In genomic region chr4:126860268-126860986, GRCm38 (mm10) we compare ENCODE assay signal across 27 mouse cellular contexts.
A peak's percentile ranks its signal among the peaks of the same experiment; 100 is the strongest.
DNase-seq lines count a peak whose midpoint lies in the region; ATAC-seq and TF ChIP-seq lines count a peak whose summit lies in the region.
"Had no signal": no experiment of that assay in that cellular context is flagged by ENCODE, and none has a peak within 500 bp of the region (broad histone marks: within the 10 kb centered on the region; RNA-seq: fewer than 3 reads in every experiment).

No protein-coding gene starts in this region.

- no peak overlapping the region for H3K4me3 ChIP-seq in heart, embryonic 15.5 days
- H3K4me3 ChIP-seq in heart, embryonic 11.5 days (ENCODE audit: low read depth, low read length) = no peak overlapping the region
- H3K4me3 ChIP-seq in limb, embryonic 11.5 days (ENCODE audit: low read depth, low read length) = no peak overlapping the region
- no peak overlapping the region for H3K4me3 ChIP-seq in limb, embryonic 10.5 days
- no peak overlapping the region for H3K4me3 ChIP-seq in intestine, embryonic 14.5 days (ENCODE audit: low read depth, low read length)
- H3K4me3 ChIP-seq in stomach, embryonic 14.5 days (ENCODE audit: low read depth, low read length) = no peak overlapping the region
- H3K4me3 ChIP-seq in liver, postnatal 0 days (ENCODE audit: low read depth, low read length) = no peak overlapping the region
- no peak overlapping the region for H3K4me3 ChIP-seq in midbrain, embryonic 10.5 days
- H3K4me3 ChIP-seq: heart, embryonic 13.5 days; midbrain, embryonic 15.5 days; neural tube, embryonic 12.5 days had no signal

- no peaks in the 10 kb centered on the region for H3K27me3 ChIP-seq in heart, embryonic 15.5 days
- H3K27me3 ChIP-seq in heart, embryonic 11.5 days (ENCODE audit: control insufficient read depth, insufficient read depth, low read length) = no peaks in the 10 kb centered on the region
- H3K27me3 ChIP-seq in limb, embryonic 11.5 days (ENCODE audit: control insufficient read depth, insufficient read depth, low read length) = no peaks in the 10 kb centered on the region
- H3K27me3 ChIP-seq in limb, embryonic 10.5 days (ENCODE audit: low read depth, poor library complexity, severe bottlenecking) = no peaks in the 10 kb centered on the region
- no peaks in the 10 kb centered on the region for H3K27me3 ChIP-seq in intestine, embryonic 14.5 days (replicated peaks; ENCODE audit: control insufficient read depth, insufficient read depth, low read length)
- H3K27me3 ChIP-seq in stomach, embryonic 14.5 days (ENCODE audit: control insufficient read depth, insufficient read depth, low read length) = no peaks in the 10 kb centered on the region
- no peaks in the 10 kb centered on the region for H3K27me3 ChIP-seq in liver, postnatal 0 days (ENCODE audit: insufficient read depth, low read length)
- no peaks in the 10 kb centered on the region for H3K27me3 ChIP-seq in midbrain, embryonic 10.5 days (ENCODE audit: low read depth, poor library complexity, severe bottlenecking)
- H3K27me3 ChIP-seq: heart, embryonic 13.5 days; midbrain, embryonic 15.5 days; neural tube, embryonic 12.5 days had no signal

- no peak for DNase-seq in limb, embryonic 11.5 days (ENCODE audit: low spot score)
- no peak for DNase-seq in limb, embryonic 10.5 days (ENCODE audit: low spot score)
- no peak for DNase-seq in intestine, embryonic 14.5 days (ENCODE audit: low spot score)
- DNase-seq in liver, postnatal 0 days = no peak
- DNase-seq in midbrain, embryonic 10.5 days (ENCODE audit: low spot score) = no peak
- DNase-seq: adrenal gland, postnatal 25 days; cerebellum, adult 11-12 months; cerebellum, adult 9-11 months; embryo, embryonic 11 days; gastrocnemius, postnatal 14 days; kidney, adult 9 months; kidney, postnatal 36 days; left cerebral cortex, postnatal 4 days; liver; lung, embryonic 14.5 days; lung, postnatal 14 days; right cerebral cortex, postnatal 14 days had no signal

- 90% methylated on average over 9 of the region's 9 CpGs for WGBS in heart, embryonic 15.5 days
- 87% methylated on average over 9 of the region's 9 CpGs for WGBS in heart, embryonic 11.5 days (ENCODE audit: insufficient replicate concordance)
- 86% methylated on average over 9 of the region's 9 CpGs for WGBS in limb, embryonic 11.5 days
- WGBS in limb, embryonic 10.5 days = 89% methylated on average over 9 of the region's 9 CpGs
- WGBS in intestine, embryonic 14.5 days = 91% methylated on average over 9 of the region's 9 CpGs
- WGBS in stomach, embryonic 14.5 days = 89% methylated on average over 9 of the region's 9 CpGs
- 89% methylated on average over 9 of the region's 9 CpGs for WGBS in liver, postnatal 0 days (ENCODE audit: insufficient replicate concordance)
- 92% methylated on average over 9 of the region's 9 CpGs for WGBS in midbrain, embryonic 10.5 days

- peaks cover 20% of the 10 kb centered on the region; the same call in 1 of the 2 replicates for H3K36me3 ChIP-seq in heart, embryonic 15.5 days
- peaks cover 7% of the 10 kb centered on the region for H3K36me3 ChIP-seq in heart, embryonic 11.5 days (ENCODE audit: control insufficient read depth, insufficient read depth, low read length)
- H3K36me3 ChIP-seq in limb, embryonic 11.5 days (ENCODE audit: control insufficient read depth, insufficient read depth, low read length) = peaks cover 11% of the 10 kb centered on the region
- peaks cover 76% of the 10 kb centered on the region for H3K36me3 ChIP-seq in limb, embryonic 10.5 days
- H3K36me3 ChIP-seq in intestine, embryonic 14.5 days (ENCODE audit: control insufficient read depth, insufficient read depth, low read length) = peaks cover 45% of the 10 kb centered on the region
- H3K36me3 ChIP-seq in stomach, embryonic 14.5 days (ENCODE audit: control insufficient read depth, insufficient read depth, low read length) = peaks cover 29% of the 10 kb centered on the region
- H3K36me3 ChIP-seq in liver, postnatal 0 days (replicated peaks; ENCODE audit: insufficient read depth, low read length) = peaks cover 19% of the 10 kb centered on the region
- peaks cover 78% of the 10 kb centered on the region for H3K36me3 ChIP-seq in midbrain, embryonic 10.5 days

- no peak overlapping the region for H3K4me2 ChIP-seq in heart, embryonic 15.5 days
- no peak overlapping the region for H3K4me2 ChIP-seq in heart, embryonic 11.5 days
- H3K4me2 ChIP-seq in limb, embryonic 11.5 days (ENCODE audit: low read depth, severe bottlenecking) = no peak overlapping the region
- H3K4me2 ChIP-seq in intestine, embryonic 14.5 days (ENCODE audit: low read length) = no peak overlapping the region
- no peak overlapping the region for H3K4me2 ChIP-seq in stomach, embryonic 14.5 days (replicated peaks; ENCODE audit: low read depth, low read length)
- H3K4me2 ChIP-seq in liver, postnatal 0 days (ENCODE audit: low read depth, low read length) = no peak overlapping the region
- H3K4me2 ChIP-seq: heart, embryonic 13.5 days; lung, embryonic 14.5 days; midbrain, embryonic 15.5 days; neural tube, embryonic 12.5 days had no signal

- H3K9ac ChIP-seq in heart, embryonic 15.5 days = no peak overlapping the region
- H3K9ac ChIP-seq in heart, embryonic 11.5 days (ENCODE audit: low read depth, low read length) = no peak overlapping the region
- H3K9ac ChIP-seq in limb, embryonic 11.5 days (ENCODE audit: low read length) = peak overlapping the region; percentile 17; the same call in 1 of the 2 replicates
- no peak overlapping the region for H3K9ac ChIP-seq in intestine, embryonic 14.5 days (ENCODE audit: low read length)
- no peak overlapping the region for H3K9ac ChIP-seq in stomach, embryonic 14.5 days (replicated peaks; ENCODE audit: low read depth, low read length)
- H3K9ac ChIP-seq in liver, postnatal 0 days (replicated peaks) = no peak overlapping the region
- H3K9ac ChIP-seq: heart, embryonic 13.5 days; liver, embryonic 14.5 days; lung, embryonic 14.5 days; midbrain, embryonic 15.5 days; neural tube, embryonic 12.5 days had no signal

- TF ChIP-seq EP300 in liver, postnatal 0 days (IDR thresholded peaks at IDR 0.05; ENCODE audit: low read depth) = no peak

- TF ChIP-seq CTCF in liver, postnatal 0 days (IDR thresholded peaks at IDR 0.05; ENCODE audit: low read depth) = no peak

- no peak overlapping the region for H3K27ac ChIP-seq in heart, embryonic 15.5 days
- no peak overlapping the region for H3K27ac ChIP-seq in heart, embryonic 11.5 days (ENCODE audit: low read depth, low read length)
- no peak overlapping the region for H3K27ac ChIP-seq in limb, embryonic 11.5 days (replicated peaks; ENCODE audit: low read depth, low read length)
- H3K27ac ChIP-seq in limb, embryonic 10.5 days = no peak overlapping the region
- no peak overlapping the region for H3K27ac ChIP-seq in intestine, embryonic 14.5 days (ENCODE audit: low read depth)
- H3K27ac ChIP-seq in stomach, embryonic 14.5 days (ENCODE audit: low read length) = no peak overlapping the region
- no peak overlapping the region for H3K27ac ChIP-seq in liver, postnatal 0 days (ENCODE audit: low read depth)
- no peak overlapping the region for H3K27ac ChIP-seq in midbrain, embryonic 10.5 days (replicated peaks)
- H3K27ac ChIP-seq: heart, embryonic 13.5 days; liver, embryonic 14.5 days; midbrain, embryonic 15.5 days; neural tube, embryonic 12.5 days had no signal

- ATAC-seq in heart, embryonic 15.5 days (replicated peaks; ENCODE audit: insufficient number of reproducible peaks, insufficient read depth, low FRiP score, low read depth) = 0 out of 2 replicates have a peak, but pooled peaks have one; percentile 14
- no peak for ATAC-seq in heart, embryonic 11.5 days (replicated peaks; ENCODE audit: insufficient number of reproducible peaks, low FRiP score, low TSS enrichment)
- ATAC-seq in limb, embryonic 11.5 days (ENCODE audit: insufficient number of reproducible peaks, low FRiP score, low TSS enrichment, low read depth) = 0 out of 2 replicates have a peak, but pooled peaks have one; percentile 54
- 0 out of 2 replicates have a peak, but pooled peaks have one; percentile 30 for ATAC-seq in intestine, embryonic 14.5 days (replicated peaks; ENCODE audit: low FRiP score, low TSS enrichment, low read depth)
- 0 out of 2 replicates have a peak, but pooled peaks have one; percentile 10 for ATAC-seq in stomach, embryonic 14.5 days (ENCODE audit: insufficient number of reproducible peaks, insufficient read depth, low FRiP score, low read depth)
- ATAC-seq in liver, postnatal 0 days = no peak
- ATAC-seq: CD4-positive, CD25-positive, alpha-beta regulatory T cell, adult 4 months; forebrain, embryonic 14.5 days; inflammation-experienced regulatory T-cells, adult 6 months; midbrain, embryonic 15.5 days had no signal

- no peaks in the 10 kb centered on the region for H3K9me3 ChIP-seq in heart, embryonic 15.5 days (replicated peaks)
- H3K9me3 ChIP-seq in heart, embryonic 11.5 days (replicated peaks; ENCODE audit: control insufficient read depth, low read length) = no peaks in the 10 kb centered on the region
- H3K9me3 ChIP-seq in limb, embryonic 11.5 days (ENCODE audit: control insufficient read depth, low read length) = no peaks in the 10 kb centered on the region
- no peaks in the 10 kb centered on the region for H3K9me3 ChIP-seq in limb, embryonic 10.5 days (replicated peaks)
- H3K9me3 ChIP-seq in intestine, embryonic 14.5 days (ENCODE audit: control insufficient read depth, low read length) = no peaks in the 10 kb centered on the region
- no peaks in the 10 kb centered on the region for H3K9me3 ChIP-seq in stomach, embryonic 14.5 days (ENCODE audit: control insufficient read depth, low read depth, low read length)
- no peaks in the 10 kb centered on the region for H3K9me3 ChIP-seq in liver, postnatal 0 days (ENCODE audit: low read length)
- H3K9me3 ChIP-seq in midbrain, embryonic 10.5 days (replicated peaks) = no peaks in the 10 kb centered on the region
- H3K9me3 ChIP-seq: heart, embryonic 13.5 days; midbrain, embryonic 15.5 days; neural tube, embryonic 12.5 days had no signal

- no peaks in the 10 kb centered on the region for H3K4me1 ChIP-seq in heart, embryonic 15.5 days (replicated peaks)
- H3K4me1 ChIP-seq in heart, embryonic 11.5 days (ENCODE audit: control insufficient read depth, insufficient read depth, low read length) = no peaks in the 10 kb centered on the region
- H3K4me1 ChIP-seq in limb, embryonic 11.5 days (ENCODE audit: control insufficient read depth, insufficient read depth, low read length) = no peaks in the 10 kb centered on the region
- no peaks in the 10 kb centered on the region for H3K4me1 ChIP-seq in limb, embryonic 10.5 days
- H3K4me1 ChIP-seq in intestine, embryonic 14.5 days (replicated peaks; ENCODE audit: control insufficient read depth, insufficient read depth, low read length) = no peaks in the 10 kb centered on the region
- H3K4me1 ChIP-seq in stomach, embryonic 14.5 days (ENCODE audit: control insufficient read depth, insufficient read depth, low read length) = no peaks in the 10 kb centered on the region
- H3K4me1 ChIP-seq in liver, postnatal 0 days (ENCODE audit: insufficient read depth) = no peaks in the 10 kb centered on the region
- H3K4me1 ChIP-seq in midbrain, embryonic 10.5 days = no peaks in the 10 kb centered on the region
- H3K4me1 ChIP-seq: heart, embryonic 13.5 days; midbrain, embryonic 15.5 days; neural tube, embryonic 12.5 days had no signal

Comparison
In these comparisons a context has a peak if more than half of its experiments do, and no peak if none do; other contexts are left out.
1. ATAC-seq: peak in heart, embryonic 15.5 days (single experiment), limb, embryonic 11.5 days (single experiment), intestine, embryonic 14.5 days (single experiment) and stomach, embryonic 14.5 days (single experiment); none in heart, embryonic 11.5 days (single experiment) and liver, postnatal 0 days (single experiment).